Mouse (Mus musculus) brown adipose tissue, adult 24 weeks (tissue): ENCODE results near the gene Mroh8. TPM values are rescaled to one million over a fixed set of nuclear protein-coding genes. Genes with fewer than 3 reads are reported as not detected.
"Not testable (repeated sequence)": the region's sequence is repeated elsewhere in the genome, so short reads cannot be mapped to it uniquely, and the experiment has no call there.

Experiments
- H3K27ac ChIP-seq: fragments of 200-500 bp; replicated peaks from 2 replicates; pipeline ENCODE4 v1.5.1; 2012; ENCODE audit warnings: low read depth, mild to moderate bottlenecking, low read length
- H3K4me1 ChIP-seq: fragments of 200-500 bp; 2 replicates; pipeline ENCODE4 v1.6.1; 2012; ENCODE audit warnings: low read length, mixed read lengths; ENCODE audit not compliant: control insufficient read depth, insufficient read depth, insufficient read length
- H3K4me3 ChIP-seq: fragments of 200-500 bp; 2 replicates; pipeline ENCODE4 v1.5.1; 2012; ENCODE audit warnings: low read depth, mild to moderate bottlenecking, low read length, moderate library complexity; ENCODE audit not compliant: insufficient read depth
- polyA plus RNA-seq: library from polyadenylated mRNA; stranded (reverse); fragments of >200 nt; gene quantifications from 2 replicates; pipeline ENCODE4 v1.2.4, GENCODE M21; 2012; ENCODE audit not compliant: missing spikeins, insufficient read depth, insufficient read length

Gene Mroh8
- polyA plus RNA-seq, 1 experiment = not detected

- Histone ChIP-seq H3K4me1 (no peaks in the 10 kb centered on the region), H3K27ac (no peak overlapping the region), H3K4me3 (no peak overlapping the region)
These were observed 31.2 kb downstream of the Mroh8 start for GRCm38 (mm10) chr2:157248111-157248510.

- Histone ChIP-seq H3K27ac (no peak overlapping the region), H3K4me3 (no peak overlapping the region)
These were observed 33.7 kb downstream of the Mroh8 start for GRCm38 (mm10) chr2:157245603-157246002.

DNA sequence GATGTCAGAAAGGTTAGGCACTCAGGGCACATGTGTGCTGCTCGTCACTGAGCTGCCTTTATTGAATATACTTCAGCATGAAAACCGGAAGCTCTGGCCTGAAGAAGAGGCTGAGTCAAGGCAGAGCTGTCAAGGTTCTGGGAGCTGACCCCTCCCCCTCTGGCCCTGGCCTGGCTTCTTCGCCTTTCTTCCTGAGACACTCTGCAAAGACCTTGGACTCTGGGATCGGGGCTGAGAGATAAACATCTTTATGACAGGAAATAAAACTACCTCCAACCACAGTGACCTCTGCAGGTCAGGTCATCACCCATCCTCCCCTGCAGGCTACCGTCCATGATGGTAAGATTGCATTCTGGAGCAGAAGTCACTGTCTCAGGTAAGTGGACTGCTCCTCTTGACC lies 34.3 kb downstream of the Mroh8 start:
- Histone ChIP-seq H3K4me1 (no peaks in the 10 kb centered on the region), H3K27ac (no peak overlapping the region)

More at GRCm38 (mm10) chr2:157245603-157246002, 33.7 kb downstream of the Mroh8 start:
- H3K4me1 ChIP-seq = no peaks in the 10 kb centered on the region

DNA sequence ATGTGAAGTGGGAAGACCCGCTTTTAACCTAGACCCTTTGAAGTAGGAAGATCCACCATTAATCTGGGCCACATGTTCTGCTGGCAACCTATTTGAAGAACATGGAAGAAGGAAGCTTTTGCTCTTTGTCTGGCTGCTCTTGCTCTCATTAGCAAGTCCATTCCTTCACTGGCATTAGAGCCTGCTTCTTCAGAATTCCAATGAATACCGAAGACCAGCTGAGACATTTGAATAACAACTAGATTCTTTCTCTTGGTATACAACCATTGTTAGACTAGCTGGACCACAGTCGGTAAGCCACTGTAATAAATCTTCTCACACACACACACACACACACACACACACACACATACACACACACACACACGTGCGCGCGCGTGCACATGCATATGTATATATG lies 43.4 kb downstream of the Mroh8 start:
- Histone ChIP-seq H3K4me3 (no peak overlapping the region), H3K27ac (no peak overlapping the region), H3K4me1 (no peaks in the 10 kb centered on the region)

More for the DNA sequence above, 34.3 kb downstream of the Mroh8 start:
- no peak overlapping the region for H3K4me3 ChIP-seq

DNA sequence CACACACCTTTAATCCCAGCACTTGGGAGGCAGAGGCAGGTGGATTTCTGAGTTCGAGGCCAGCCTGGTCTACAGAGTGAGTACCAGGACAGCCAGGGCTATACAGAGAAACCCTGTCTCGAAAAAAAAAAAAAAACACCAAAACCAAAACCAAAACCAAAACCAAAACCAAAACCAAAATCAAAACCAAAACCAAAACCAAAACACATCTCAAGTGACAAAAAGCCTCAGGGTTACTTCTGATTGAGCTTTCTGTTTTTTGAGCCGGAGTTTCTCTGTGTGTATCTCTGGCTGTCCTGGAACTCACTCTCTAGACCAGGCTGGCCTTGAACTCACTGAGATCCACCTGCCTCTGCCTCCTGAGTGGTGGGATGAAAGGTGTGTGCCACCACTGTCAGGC lies 57.4 kb downstream of the Mroh8 start:
- H3K4me1 ChIP-seq, H3K4me3 ChIP-seq, H3K27ac ChIP-seq: not testable (repeated sequence)

GRCm38 (mm10) chr2:157220108-157220507 lies 59.2 kb downstream of the Mroh8 start:
- Histone ChIP-seq H3K4me3 (no peak overlapping the region), H3K4me1 (no peaks in the 10 kb centered on the region), H3K27ac (no peak overlapping the region)

GRCm38 (mm10) chr2:157211731-157212130 lies 67.6 kb downstream of the Mroh8 start:
- no peak overlapping the region for H3K27ac ChIP-seq
- H3K4me3 ChIP-seq = no peak overlapping the region
- no peaks in the 10 kb centered on the region for H3K4me1 ChIP-seq

DNA sequence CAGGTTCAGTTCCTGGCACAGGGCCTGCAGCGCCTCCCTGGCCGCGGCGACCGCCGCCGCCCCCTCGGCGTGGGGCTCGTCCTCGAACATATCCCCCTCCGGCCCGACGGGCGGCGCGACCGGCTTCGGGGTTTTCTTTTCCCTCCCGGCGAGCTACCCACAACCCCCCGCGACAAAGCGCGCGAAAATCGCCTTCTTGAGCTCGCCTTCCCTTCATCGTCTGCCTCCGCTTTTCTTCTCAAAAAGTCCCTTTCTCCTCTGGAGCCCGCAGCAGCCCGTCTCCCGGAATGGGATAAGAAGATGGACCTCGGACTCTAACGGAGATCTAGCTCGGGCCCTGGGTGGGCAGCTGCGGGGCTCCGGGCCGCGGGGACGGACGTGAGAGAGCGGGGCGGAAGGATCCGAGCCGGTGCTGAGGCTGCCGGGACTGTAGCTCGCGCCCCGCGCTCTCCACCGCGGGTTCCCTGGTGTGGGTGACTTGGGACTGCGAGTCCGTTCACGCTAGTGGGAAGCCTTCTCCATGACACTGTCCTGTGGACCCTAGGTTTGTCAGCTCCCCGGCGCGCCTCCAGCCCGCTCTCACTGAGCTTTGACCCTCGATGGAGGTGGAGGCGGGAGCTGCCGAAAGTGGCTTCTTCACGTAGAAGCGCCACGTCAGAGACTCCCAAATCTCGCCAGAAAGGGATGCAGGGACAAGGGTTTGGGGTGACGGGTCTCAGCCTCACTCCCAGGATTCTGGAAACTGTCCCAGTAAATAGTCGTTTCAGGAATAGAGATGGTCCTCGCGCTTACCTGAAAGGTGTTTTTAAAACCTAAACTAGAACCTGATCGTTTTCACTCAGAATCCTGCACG lies 74.8 kb downstream of the Mroh8 start, which contains the start of gene Rbl1:
Rbl1 (minus strand) TSS at position 169 of the 853 bp plus-strand sequence.
- Histone ChIP-seq H3K4me1 (peaks cover 3% of the 10 kb centered on the region; the same call in 1 of the 2 replicates), H3K4me3 (peak within 1 kb of the TSS; percentile 76), H3K27ac (peak within 1 kb of the TSS; percentile 50; the same call in 1 of the 2 replicates)

DNA sequence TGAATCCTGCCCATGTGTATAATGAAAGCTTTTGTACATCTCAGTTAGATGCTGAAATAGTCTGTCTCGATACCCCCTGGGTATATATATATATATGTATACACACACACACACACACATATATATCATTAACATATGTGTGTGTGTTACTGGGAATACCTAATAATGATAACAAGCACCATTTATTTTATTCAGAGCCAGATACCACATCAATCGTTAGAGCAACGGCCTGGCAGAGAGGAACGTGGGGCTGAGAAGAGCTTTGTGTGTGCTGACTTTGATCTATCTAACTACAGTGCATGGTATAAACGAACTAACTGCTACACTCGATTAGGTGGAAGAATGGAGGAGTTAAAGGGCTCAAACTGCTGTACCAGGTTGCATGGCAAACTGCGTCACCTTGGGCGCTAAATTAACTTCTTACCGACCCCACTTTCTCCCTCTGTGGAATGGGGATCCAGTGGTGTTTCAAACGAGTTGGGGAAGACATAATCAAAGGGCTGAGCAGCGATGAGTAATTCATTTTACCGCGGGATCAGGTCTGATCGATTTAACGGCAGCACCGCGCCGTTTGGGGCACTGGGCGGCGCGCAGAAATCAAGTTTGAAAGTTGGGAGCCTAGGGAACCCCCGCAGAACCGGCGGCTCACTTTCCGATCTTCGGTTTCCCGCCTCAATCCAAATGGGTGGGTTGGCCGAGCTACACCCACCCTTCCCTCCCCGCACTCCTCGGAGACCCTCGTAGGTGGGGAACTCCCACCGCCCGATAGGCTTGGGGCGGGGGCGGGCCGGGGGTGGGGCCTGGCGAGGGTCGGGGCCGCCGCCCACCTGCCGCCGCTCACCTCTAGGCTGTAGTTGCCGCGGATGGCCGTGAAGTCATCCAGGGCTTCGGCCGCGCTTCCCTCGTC lies 75.6 kb downstream of the Mroh8 start:
- Histone ChIP-seq H3K4me3 (peak overlapping the region; percentile 76), H3K27ac (0 out of 2 replicates have a peak overlapping the region, but pooled peaks have one; percentile 39), H3K4me1 (peaks cover 3% of the 10 kb centered on the region; the same call in 1 of the 2 replicates)

GRCm38 (mm10) chr2:157203026-157203425 lies 76.3 kb downstream of the Mroh8 start:
- H3K27ac ChIP-seq = no peak overlapping the region
- H3K4me3 ChIP-seq = no peak overlapping the region
- peaks cover 3% of the 10 kb centered on the region; the same call in 1 of the 2 replicates for H3K4me1 ChIP-seq

- Histone ChIP-seq H3K27ac (no peak overlapping the region), H3K4me1 (peaks cover 3% of the 10 kb centered on the region; the same call in 1 of the 2 replicates), H3K4me3 (no peak overlapping the region)
These were observed 77.0 kb downstream of the Mroh8 start for GRCm38 (mm10) chr2:157202361-157202760.

- H3K27ac ChIP-seq = peak overlapping the region; percentile 86
- H3K4me1 ChIP-seq = peaks cover 3% of the 10 kb centered on the region; the same call in 1 of the 2 replicates
- peak overlapping the region; percentile 54 for H3K4me3 ChIP-seq
These were observed 78.1 kb downstream of the Mroh8 start for GRCm38 (mm10) chr2:157201081-157201830.

GRCm38 (mm10) chr2:157198405-157198804 lies 80.9 kb downstream of the Mroh8 start:
- H3K27ac ChIP-seq, H3K4me1 ChIP-seq, H3K4me3 ChIP-seq: not testable (repeated sequence)

- no peak overlapping the region for H3K4me3 ChIP-seq
- H3K4me1 ChIP-seq = no peaks in the 10 kb centered on the region
- no peak overlapping the region for H3K27ac ChIP-seq
These were observed 88.7 kb downstream of the Mroh8 start for GRCm38 (mm10) chr2:157190651-157191050.
